Mouse (Mus musculus) stomach, embryonic 16.5 days (tissue): ENCODE data around the gene Mprip. TPM values are rescaled to one million over a fixed set of nuclear protein-coding genes. Genes with fewer than 3 reads are reported as not detected.

ENCODE experiments used
- ATAC-seq: fragments of 200-750 bp; cut with Nextera tagmentation; 2 replicates; pipeline ENCODE4 v1.8.0; 2017; ENCODE audit warnings: moderate number of reproducible peaks, moderate TSS enrichment; ENCODE audit not compliant: insufficient read depth, low FRiP score
- H3K27ac ChIP-seq: fragments of 300-500 bp; sonication (generic); 2 replicates; pipeline ENCODE4 v1.5.1; 2014; ENCODE audit warnings: low read length
- H3K27me3 ChIP-seq: fragments of 300-500 bp; sonication (generic); 2 replicates; pipeline ENCODE4 v1.6.1; 2014; ENCODE audit warnings: low read length, control low read depth, mixed read lengths; ENCODE audit not compliant: control insufficient read depth, insufficient read depth
- H3K36me3 ChIP-seq: fragments of 300-500 bp; sonication (generic); 2 replicates; pipeline ENCODE4 v1.6.1; 2014; ENCODE audit warnings: low read length; ENCODE audit not compliant: control insufficient read depth, insufficient read depth
- H3K4me1 ChIP-seq: fragments of 300-500 bp; sonication (generic); 2 replicates; pipeline ENCODE4 v1.6.1; 2014; ENCODE audit warnings: low read length, control low read depth, mixed read lengths; ENCODE audit not compliant: control insufficient read depth, insufficient read depth
- H3K4me2 ChIP-seq: fragments of 300-500 bp; sonication (generic); 2 replicates; pipeline ENCODE4 v1.6.1; 2014; ENCODE audit warnings: low read depth, low read length, mixed read lengths
- H3K4me3 ChIP-seq: fragments of 300-500 bp; sonication (generic); replicated peaks from 2 replicates; pipeline ENCODE4 v1.5.1; 2014; ENCODE audit warnings: mild to moderate bottlenecking, low read length
- H3K9ac ChIP-seq: fragments of 300-500 bp; sonication (generic); 2 replicates; pipeline ENCODE4 v1.6.1; 2014; ENCODE audit warnings: low read length
- H3K9me3 ChIP-seq: fragments of 300-500 bp; sonication (generic); replicated peaks from 2 replicates; pipeline ENCODE4 v1.6.1; 2016; ENCODE audit warnings: low read length, control low read depth; ENCODE audit not compliant: control insufficient read depth
- WGBS: fragments of 180-500 bp; shearing (Covaris S2); extraction: QIAGEN DNeasy Blood & Tissue Kit; methylation state at CpG from one replicate; pipeline ENCODE4 v1.1.7; 2014; 5-methylcytosine and 5-hydroxymethylcytosine counted together
- polyA plus RNA-seq: library from polyadenylated mRNA; unstranded; fragments of >200 nt; fragmentation: Nextera tagmentation; extraction: Ambion mirVana; gene quantifications from 2 replicates; pipeline ENCODE4 v1.2.1, GENCODE M21; 2015

Mprip gene
- polyA plus RNA-seq, 1 experiment from 2014 or later, result 46.7 TPM

DNA sequence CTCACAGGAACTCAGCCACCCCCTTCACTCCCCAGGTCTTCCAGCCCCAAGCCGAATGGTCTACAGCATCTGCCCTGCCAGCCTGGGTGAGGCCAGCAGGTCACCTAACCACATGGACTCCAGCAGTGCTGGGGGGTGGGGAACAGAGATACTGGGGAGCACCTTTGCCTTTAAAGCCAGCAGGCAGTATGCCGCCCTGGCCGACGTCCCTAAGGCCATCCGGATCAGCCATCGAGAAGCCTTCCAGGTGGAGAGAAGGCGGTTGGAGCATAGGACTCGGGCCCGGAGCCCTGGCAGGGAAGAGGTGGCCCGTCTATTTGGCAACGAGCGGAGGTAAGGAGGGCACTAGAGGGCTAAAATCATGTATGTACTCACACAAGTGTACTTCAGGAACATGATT is 76.1 kb downstream of the Mprip start:
- peaks cover 8% of the 10 kb centered on the region; the same call in 1 of the 2 replicates for H3K36me3 ChIP-seq
- no peak overlapping the region for H3K4me3 ChIP-seq
- no peaks in the 10 kb centered on the region for H3K9me3 ChIP-seq
- no peaks in the 10 kb centered on the region for H3K27me3 ChIP-seq
- peaks cover 2% of the 10 kb centered on the region; the same call in 1 of the 2 replicates for H3K4me1 ChIP-seq
- no peak overlapping the region for H3K27ac ChIP-seq
- ATAC-seq, result no peak
- no peak overlapping the region for H3K9ac ChIP-seq
- 93% methylated on average over 12 of the region's 12 CpGs for WGBS
- no peak overlapping the region for H3K4me2 ChIP-seq

DNA sequence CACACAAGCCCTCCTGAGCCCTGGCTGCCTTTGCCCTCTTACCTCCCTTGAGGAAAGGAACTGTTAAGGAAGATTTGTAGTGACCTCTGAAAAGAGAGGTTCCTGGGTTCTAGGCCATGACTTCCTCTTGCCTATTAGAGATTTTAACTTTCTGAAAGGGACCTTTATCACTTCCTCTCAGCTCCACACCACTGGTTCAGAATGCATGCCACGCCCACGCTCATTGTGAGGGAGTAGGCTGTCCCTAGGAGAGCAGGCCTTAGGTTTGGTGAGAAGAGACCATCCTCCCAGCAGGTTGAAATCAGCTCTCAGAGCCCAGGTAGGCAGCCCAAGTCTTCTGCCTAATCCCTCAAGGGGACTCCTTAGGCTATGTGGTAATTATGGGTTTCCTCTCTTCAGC is 78.9 kb downstream of the Mprip start:
- H3K9me3 ChIP-seq, result no peaks in the 10 kb centered on the region
- H3K9ac ChIP-seq, result no peak overlapping the region
- no peak for ATAC-seq
- 85% methylated on average over 2 of the region's 2 CpGs for WGBS
- no peak overlapping the region for H3K4me3 ChIP-seq
- H3K4me2 ChIP-seq, result no peak overlapping the region
- peaks cover 8% of the 10 kb centered on the region; the same call in 1 of the 2 replicates for H3K36me3 ChIP-seq
- H3K27me3 ChIP-seq, result no peaks in the 10 kb centered on the region
- no peak overlapping the region for H3K27ac ChIP-seq
- no peaks in the 10 kb centered on the region for H3K4me1 ChIP-seq

DNA sequence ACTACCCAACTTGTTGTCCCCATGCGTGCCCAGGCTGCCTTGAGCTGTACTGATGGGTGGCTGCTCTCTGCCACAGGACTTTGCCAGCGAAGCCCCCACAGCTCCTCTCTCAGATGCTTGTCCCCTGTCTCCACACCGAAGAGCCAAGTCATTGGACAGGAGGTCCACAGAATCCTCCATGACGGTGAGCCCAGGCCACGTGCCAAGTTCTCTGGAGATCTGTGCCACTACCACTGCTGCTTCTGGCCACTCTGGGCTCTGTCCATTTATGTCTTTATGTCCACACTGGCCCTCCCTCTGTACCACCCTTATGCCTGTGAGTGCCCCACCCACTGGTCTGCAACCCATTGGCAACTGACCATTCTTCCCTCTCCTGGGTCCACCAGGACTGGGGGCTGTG is 80.8 kb downstream of the Mprip start:
- H3K27ac ChIP-seq, result no peak overlapping the region
- no peaks in the 10 kb centered on the region for H3K4me1 ChIP-seq
- H3K36me3 ChIP-seq, result peaks cover 12% of the 10 kb centered on the region; the same call in 1 of the 2 replicates
- ATAC-seq, result no peak
- H3K27me3 ChIP-seq, result no peaks in the 10 kb centered on the region
- no peak overlapping the region for H3K4me2 ChIP-seq
- 93% methylated on average over 5 of the region's 5 CpGs for WGBS
- H3K9ac ChIP-seq, result no peak overlapping the region
- no peaks in the 10 kb centered on the region for H3K9me3 ChIP-seq
- H3K4me3 ChIP-seq, result no peak overlapping the region

DNA sequence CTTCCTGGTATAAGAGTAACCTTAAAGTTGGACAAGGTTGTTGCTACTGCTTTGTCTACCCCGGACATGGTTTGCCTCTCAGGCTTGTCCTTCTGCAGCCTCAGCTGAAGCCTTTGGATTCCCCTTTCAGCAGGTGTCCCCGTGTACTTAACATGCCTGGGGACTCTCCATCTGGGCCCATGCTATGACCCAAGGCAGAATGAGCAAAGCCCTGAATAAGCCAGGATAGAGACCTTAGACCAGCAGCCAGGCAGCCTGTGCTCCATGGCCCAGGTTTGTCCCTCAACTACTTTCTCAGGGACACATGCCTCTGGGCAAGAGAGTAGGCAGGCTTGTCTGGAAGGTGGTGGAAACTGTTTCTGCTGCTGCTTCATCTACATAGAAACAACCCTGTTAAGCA is 82.2 kb downstream of the Mprip start:
- H3K9me3 ChIP-seq, result no peaks in the 10 kb centered on the region
- peaks cover 12% of the 10 kb centered on the region; the same call in 1 of the 2 replicates for H3K36me3 ChIP-seq
- no peak overlapping the region for H3K4me2 ChIP-seq
- H3K4me3 ChIP-seq, result no peak overlapping the region
- no peaks in the 10 kb centered on the region for H3K4me1 ChIP-seq
- H3K27me3 ChIP-seq, result no peaks in the 10 kb centered on the region
- no peak overlapping the region for H3K9ac ChIP-seq
- ATAC-seq, result no peak
- H3K27ac ChIP-seq, result 0 out of 2 replicates have a peak overlapping the region, but pooled peaks have one; percentile 7
- WGBS, result 93% methylated on average over 2 of the region's 2 CpGs

DNA sequence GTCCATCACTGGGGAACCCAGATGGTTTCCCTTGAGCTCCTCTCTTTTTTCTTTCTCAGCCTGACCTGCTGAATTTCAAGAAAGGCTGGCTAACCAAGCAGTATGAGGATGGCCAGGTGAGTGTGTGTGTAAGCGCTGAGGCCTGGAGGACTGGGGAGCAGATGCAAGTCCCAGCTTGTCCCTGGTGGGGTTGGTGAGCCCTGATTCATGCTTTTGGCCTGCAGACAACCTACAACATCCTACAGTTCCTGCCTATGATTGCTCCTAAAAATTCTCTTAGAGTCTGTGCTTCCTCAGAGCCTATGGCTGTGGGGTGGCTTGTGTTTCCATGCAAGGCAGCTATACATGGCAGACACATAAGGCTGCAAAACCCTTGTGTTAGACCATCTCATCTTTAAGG is 82.6 kb downstream of the Mprip start:
- 96% methylated on average over 1 of the region's 1 CpGs for WGBS
- no peak overlapping the region for H3K4me2 ChIP-seq
- no peaks in the 10 kb centered on the region for H3K9me3 ChIP-seq
- H3K4me3 ChIP-seq, result no peak overlapping the region
- no peaks in the 10 kb centered on the region for H3K4me1 ChIP-seq
- H3K27ac ChIP-seq, result no peak overlapping the region; the same call in 1 of the 2 replicates
- ATAC-seq, result no peak
- H3K9ac ChIP-seq, result no peak overlapping the region
- H3K36me3 ChIP-seq, result peaks cover 8% of the 10 kb centered on the region; the same call in 1 of the 2 replicates
- no peaks in the 10 kb centered on the region for H3K27me3 ChIP-seq

DNA sequence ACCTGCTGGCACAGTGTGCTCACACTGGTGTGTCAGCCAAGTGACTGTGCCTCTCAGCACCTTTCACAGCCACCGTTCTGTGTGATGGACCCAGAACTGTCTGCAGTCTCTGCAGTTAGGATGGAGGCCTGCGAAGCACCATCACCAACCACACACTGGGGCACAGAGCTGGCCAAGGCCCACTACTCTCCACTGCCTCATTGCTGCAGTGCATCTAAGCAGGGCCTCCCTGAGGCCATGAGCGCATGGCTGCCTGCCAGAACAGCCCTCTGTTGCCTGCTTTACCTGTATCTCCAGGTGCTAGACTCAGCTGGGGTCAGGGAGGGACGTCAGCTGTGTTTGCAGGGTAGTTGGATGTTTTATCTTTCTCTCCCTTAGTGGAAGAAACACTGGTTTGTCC is 83.3 kb downstream of the Mprip start:
- no peak overlapping the region for H3K27ac ChIP-seq
- no peaks in the 10 kb centered on the region for H3K9me3 ChIP-seq
- no peaks in the 10 kb centered on the region for H3K4me1 ChIP-seq
- WGBS, result 88% methylated on average over 4 of the region's 4 CpGs
- ATAC-seq, result no peak
- no peaks in the 10 kb centered on the region for H3K27me3 ChIP-seq
- no peak overlapping the region for H3K9ac ChIP-seq
- H3K4me2 ChIP-seq, result no peak overlapping the region
- peaks cover 7% of the 10 kb centered on the region; the same call in 1 of the 2 replicates for H3K36me3 ChIP-seq
- H3K4me3 ChIP-seq, result no peak overlapping the region

DNA sequence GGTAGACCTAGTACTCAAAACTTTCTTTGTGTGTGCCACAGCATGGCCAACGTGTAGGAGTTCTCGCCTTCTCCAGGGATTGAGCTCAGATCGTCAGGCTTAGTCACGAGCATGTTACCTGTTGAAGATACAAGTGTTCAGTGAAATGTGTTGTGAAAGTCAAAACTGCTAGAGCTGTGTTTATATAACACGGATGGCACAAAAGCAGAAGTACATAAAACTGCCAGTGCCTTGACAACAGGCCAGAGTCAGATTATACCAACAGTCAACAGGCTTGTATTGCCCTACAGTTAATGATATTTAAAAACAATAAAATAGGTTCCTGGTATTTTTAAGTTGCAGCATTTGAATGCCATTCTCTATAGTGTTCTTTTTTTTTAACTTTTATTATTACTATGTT is 84.7 kb downstream of the Mprip start:
- WGBS, result 84% methylated on average over 5 of the region's 5 CpGs
- H3K4me2 ChIP-seq, result no peak overlapping the region
- peaks cover 7% of the 10 kb centered on the region; the same call in 1 of the 2 replicates for H3K36me3 ChIP-seq
- H3K27ac ChIP-seq, result no peak overlapping the region
- H3K9me3 ChIP-seq, result no peaks in the 10 kb centered on the region
- H3K4me1 ChIP-seq, result no peaks in the 10 kb centered on the region
- no peak overlapping the region for H3K9ac ChIP-seq
- no peak for ATAC-seq
- no peaks in the 10 kb centered on the region for H3K27me3 ChIP-seq
- H3K4me3 ChIP-seq, result no peak overlapping the region

DNA sequence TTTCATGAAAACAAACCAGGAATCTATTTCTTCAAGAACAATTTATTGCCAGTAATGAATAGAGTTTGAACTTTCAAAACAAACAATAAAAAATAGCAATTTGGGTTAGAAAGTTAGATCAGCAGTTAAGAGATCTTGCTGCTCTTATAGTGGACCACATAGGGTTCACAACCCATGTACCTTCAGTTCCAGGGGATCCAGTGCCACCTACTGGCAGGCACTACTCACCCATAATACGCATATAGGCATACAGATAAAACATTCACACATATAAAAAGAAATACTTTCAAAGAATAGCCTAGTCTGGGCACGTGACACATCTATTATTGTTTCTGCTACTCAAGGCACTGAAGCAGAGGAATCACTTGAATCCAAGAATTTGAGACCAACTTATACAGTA is 85.5 kb downstream of the Mprip start:
- no peak overlapping the region for H3K9ac ChIP-seq
- H3K9me3 ChIP-seq, result no peaks in the 10 kb centered on the region
- no peak overlapping the region for H3K4me3 ChIP-seq
- H3K27ac ChIP-seq, result no peak overlapping the region
- WGBS, result 79% methylated on average over 2 of the region's 2 CpGs
- no peaks in the 10 kb centered on the region for H3K4me1 ChIP-seq
- peaks cover 4% of the 10 kb centered on the region; the same call in 1 of the 2 replicates for H3K36me3 ChIP-seq
- no peaks in the 10 kb centered on the region for H3K27me3 ChIP-seq
- H3K4me2 ChIP-seq, result no peak overlapping the region
- ATAC-seq, result no peak

DNA sequence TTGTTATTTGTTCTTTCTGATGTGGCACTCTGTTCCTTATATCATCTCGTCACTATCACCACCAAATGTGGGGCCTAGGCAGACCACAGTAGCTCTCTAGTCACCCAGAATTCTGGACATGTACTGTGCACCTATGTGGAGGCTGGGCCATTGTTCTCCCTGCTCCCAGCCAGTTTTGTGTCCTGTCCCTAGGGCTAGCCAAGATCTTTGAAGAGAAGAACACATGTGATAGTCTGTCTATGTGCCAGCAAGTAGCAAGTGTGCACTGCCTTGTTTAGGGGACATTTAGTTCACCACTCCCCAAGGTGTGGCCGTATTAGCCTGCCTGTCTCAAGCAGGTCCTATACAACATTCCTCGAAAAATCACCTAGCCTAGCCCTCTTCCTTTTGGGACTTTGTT is 87.9 kb downstream of the Mprip start:
- Histone ChIP-seq H3K4me3 (no peak overlapping the region), H3K36me3 (peaks cover 12% of the 10 kb centered on the region; the same call in 1 of the 2 replicates), H3K9me3 (no peaks in the 10 kb centered on the region), H3K9ac (no peak overlapping the region), H3K27me3 (no peaks in the 10 kb centered on the region), H3K27ac (no peak overlapping the region), H3K4me2 (no peak overlapping the region), H3K4me1 (no peaks in the 10 kb centered on the region)
- no peak for ATAC-seq
- 83% methylated on average over 3 of the region's 3 CpGs for WGBS
